Mouse (Mus musculus) MEL (cell line): ENCODE results near the gene Grin2d.

Experiments
- CHD2 ChIP-seq: IDR thresholded peaks from 2 replicates; pipeline ENCODE4 v1.6.1; 2011; ENCODE audit warnings: low read length, improper control_type of control experiment
- CTCF ChIP-seq, 3 experiments: IDR thresholded peaks in 2 of 3; conservative IDR thresholded peaks in 1 of 3; 2 replicates each; pipeline ENCODE4 v1.5.1; 2011 to 2012; ENCODE audit warnings: low read length in 3 of 3, low read depth in 2 of 3, mild to moderate bottlenecking in 2 of 3, improper control_type of control experiment in 1 of 3, inconsistent platforms in 1 of 3, mixed read lengths in 1 of 3, moderate library complexity in 1 of 3; ENCODE audit not compliant: control insufficient read depth in 1 of 3, insufficient read depth in 1 of 3, poor library complexity in 1 of 3, severe bottlenecking in 1 of 3
- E2F4 ChIP-seq: IDR thresholded peaks from 2 replicates; pipeline ENCODE4 v1.6.1; 2011; ENCODE audit warnings: low read depth, low read length, improper control_type of control experiment, borderline replicate concordance
- GABPA ChIP-seq: IDR thresholded peaks from 2 replicates; pipeline ENCODE4 v1.6.1; 2012; ENCODE audit warnings: low read depth, mild to moderate bottlenecking, inconsistent platforms, low read length, improper control_type of control experiment, moderate library complexity
- JUND ChIP-seq: IDR thresholded peaks from 2 replicates; pipeline ENCODE4 v1.6.1; 2011; ENCODE audit warnings: low read depth, mild to moderate bottlenecking, improper control_type of control experiment, low read length
- MAX ChIP-seq: IDR thresholded peaks from 2 replicates; pipeline ENCODE4 v1.6.1; 2011; ENCODE audit warnings: low read length, improper control_type of control experiment
- POLR2A ChIP-seq, 2 experiments: IDR thresholded peaks; 2 replicates each; pipeline ENCODE4 v1.6.1; 2011 to 2012; ENCODE audit warnings: low read length in 2 of 2, mild to moderate bottlenecking in 2 of 2, control low read depth in 1 of 2, improper control_type of control experiment in 1 of 2, low read depth in 1 of 2, moderate library complexity in 1 of 2; ENCODE audit not compliant: control insufficient read depth in 1 of 2, insufficient read depth in 1 of 2, poor library complexity in 1 of 2
- POLR2AphosphoS2 ChIP-seq: IDR thresholded peaks from 2 replicates; pipeline ENCODE4 v1.6.1; 2011; ENCODE audit warnings: low read length, improper control_type of control experiment
- RCOR1 ChIP-seq: IDR thresholded peaks from 2 replicates; pipeline ENCODE4 v1.6.1; 2012; ENCODE audit warnings: low read depth, mild to moderate bottlenecking, inconsistent platforms, low read length, improper control_type of control experiment
- TAL1 ChIP-seq: IDR thresholded peaks from 2 replicates; pipeline ENCODE4 v1.6.1; 2012; ENCODE audit warnings: mild to moderate bottlenecking, inconsistent platforms, low read length, moderate library complexity, mixed read lengths
- TBP ChIP-seq: IDR thresholded peaks from 2 replicates; pipeline ENCODE4 v1.8.0; 2011; ENCODE audit warnings: low read depth, low read length, improper control_type of control experiment
- TCF12 ChIP-seq: IDR thresholded peaks from 2 replicates; pipeline ENCODE4 v1.6.1; 2014; ENCODE audit warnings: low read depth, mild to moderate bottlenecking, inconsistent platforms, low read length, improper control_type of control experiment, moderate library complexity
- UBTF ChIP-seq: IDR thresholded peaks from 2 replicates; pipeline ENCODE4 v1.6.1; 2012; ENCODE audit warnings: low read depth, mild to moderate bottlenecking, inconsistent platforms, low read length, improper control_type of control experiment, moderate library complexity, borderline replicate concordance; ENCODE audit not compliant: insufficient read depth

DNA sequence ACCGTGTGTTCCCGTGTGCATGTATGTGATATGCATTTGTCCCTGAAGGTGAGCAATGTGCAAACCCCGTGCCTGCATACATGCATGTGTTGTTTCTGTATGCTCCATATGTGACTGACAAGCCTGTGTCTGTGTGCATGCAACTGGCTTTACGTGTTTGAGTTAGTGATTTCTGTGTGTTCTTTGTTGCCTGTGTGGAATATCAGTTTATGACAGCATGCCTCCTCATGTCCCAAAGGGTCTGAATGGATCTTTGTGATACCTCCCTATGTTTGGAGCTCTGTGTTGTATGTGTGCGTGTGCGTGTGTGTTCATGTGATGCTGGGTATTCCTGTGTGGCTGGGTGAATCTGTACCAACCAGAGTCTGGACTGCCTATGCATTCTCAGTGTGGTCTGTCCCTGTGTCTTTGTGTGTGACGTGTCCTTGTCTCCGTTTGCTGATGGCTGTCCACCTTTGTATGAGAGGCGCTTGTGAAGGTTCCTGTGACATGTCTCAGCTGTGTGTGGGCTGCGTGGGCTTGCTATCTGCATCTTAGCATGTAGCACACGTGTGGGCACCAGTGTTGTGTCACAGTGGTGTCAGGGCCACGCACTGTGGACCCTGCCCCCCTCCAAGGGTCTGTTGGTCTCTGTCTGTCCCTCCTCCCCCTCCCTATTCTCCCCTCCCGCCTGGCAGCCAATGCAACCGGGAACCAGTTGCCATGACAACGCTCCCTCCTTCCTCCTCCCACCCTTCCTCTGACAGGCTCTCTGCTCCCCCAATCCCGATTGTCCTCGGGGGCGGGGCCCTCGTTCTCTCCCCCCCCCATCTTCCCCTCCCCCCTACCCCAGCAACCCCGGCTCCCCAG, 93.4 kb downstream of the Grin2d start, which contains the start of gene Sult2b1:
- TF ChIP-seq UBTF (no peak), CTCF (IDR thresholded peaks at IDR 0.05 in 2 of 3, conservative IDR thresholded peaks at IDR 0.05 in 1 of 3; ENCODE audit: control insufficient read depth in 1 of 3, insufficient read depth in 1 of 3, low read depth in 2 of 3, low read length in 3 of 3, poor library complexity in 1 of 3, severe bottlenecking in 1 of 3) (no peak), MAX (no peak), GABPA (no peak), JUND (no peak), POLR2AphosphoS2 (no peak), POLR2A (IDR thresholded peaks at IDR 0.05; ENCODE audit: control insufficient read depth in 1 of 2, insufficient read depth in 1 of 2, low read depth in 1 of 2, low read length in 2 of 2, poor library complexity in 1 of 2) (no peak), TCF12 (no peak), RCOR1 (no peak), E2F4 (no peak), TBP (no peak), TAL1 (no peak), CHD2 (no peak)
